Mouse (Mus musculus): Measurements from ENCODE around the gene Siah1a. TPM values are rescaled to one million over a fixed set of nuclear protein-coding genes. Genes with fewer than 3 reads are reported as not detected.

The Siah1a gene
- polyA plus RNA-seq, 1 experiment from 2014 or later = 78.8 TPM

GRCm38 (mm10) chr8:86702453-86702852 lies 43.3 kb downstream of the Siah1a start:
- H3K4me1 ChIP-seq (replicated peaks; ENCODE audit: control insufficient read depth, insufficient read depth, low read length) = no peaks in the 10 kb centered on the region

GRCm38 (mm10) chr8:86699471-86699870 lies 46.3 kb downstream of the Siah1a start:
- Histone ChIP-seq H3K4me2 (replicated peaks; ENCODE audit: low read depth, low read length) (no peak overlapping the region), H3K4me3 (ENCODE audit: low read depth, low read length) (no peak overlapping the region), H3K36me3 (ENCODE audit: control insufficient read depth, insufficient read depth, low read length) (no peaks in the 10 kb centered on the region), H3K27ac (ENCODE audit: low read depth, low read length) (no peak overlapping the region), H3K9ac (ENCODE audit: low read depth, low read length) (no peak overlapping the region), H3K9me3 (ENCODE audit: control insufficient read depth, low read length) (no peaks in the 10 kb centered on the region), H3K4me1 (replicated peaks; ENCODE audit: control insufficient read depth, insufficient read depth, low read length) (no peaks in the 10 kb centered on the region), H3K27me3 (ENCODE audit: control insufficient read depth, insufficient read depth, low read length) (no peaks in the 10 kb centered on the region)
- no peak for DNase-seq (ENCODE audit: low spot score)
- no peak for ATAC-seq (ENCODE audit: low FRiP score)
- WGBS = 94% methylated on average over 12 of the region's 12 CpGs

More at GRCm38 (mm10) chr8:86702453-86702852, 43.3 kb downstream of the Siah1a start:
- no peaks in the 10 kb centered on the region for H3K9me3 ChIP-seq (ENCODE audit: control insufficient read depth, low read length)
- WGBS = 89% methylated on average over 3 of the region's 3 CpGs
- H3K9ac ChIP-seq (ENCODE audit: low read depth, low read length) = no peak overlapping the region
- H3K27me3 ChIP-seq (ENCODE audit: control insufficient read depth, insufficient read depth, low read length) = no peaks in the 10 kb centered on the region
- no peak overlapping the region for H3K4me2 ChIP-seq (replicated peaks; ENCODE audit: low read depth, low read length)
- H3K4me3 ChIP-seq (ENCODE audit: low read depth, low read length) = no peak overlapping the region
- H3K27ac ChIP-seq (ENCODE audit: low read depth, low read length) = no peak overlapping the region
- DNase-seq (ENCODE audit: low spot score) (no peak), ATAC-seq (ENCODE audit: low FRiP score) (no peak)
- no peaks in the 10 kb centered on the region for H3K36me3 ChIP-seq (ENCODE audit: control insufficient read depth, insufficient read depth, low read length)

- H3K4me1 ChIP-seq (replicated peaks; ENCODE audit: control insufficient read depth, insufficient read depth, low read length) = no peaks in the 10 kb centered on the region
- no peaks in the 10 kb centered on the region for H3K27me3 ChIP-seq (ENCODE audit: control insufficient read depth, insufficient read depth, low read length)
- WGBS = 72% methylated on average over 1 of the region's 1 CpGs
- H3K9ac ChIP-seq (ENCODE audit: low read depth, low read length) = no peak overlapping the region
- H3K4me3 ChIP-seq (ENCODE audit: low read depth, low read length) = no peak overlapping the region
- no peaks in the 10 kb centered on the region for H3K9me3 ChIP-seq (ENCODE audit: control insufficient read depth, low read length)
- no peak for DNase-seq (ENCODE audit: low spot score)
- H3K27ac ChIP-seq (ENCODE audit: low read depth, low read length) = no peak overlapping the region
- H3K36me3 ChIP-seq (ENCODE audit: control insufficient read depth, insufficient read depth, low read length) = no peaks in the 10 kb centered on the region
- ATAC-seq (ENCODE audit: low FRiP score) = no peak
- H3K4me2 ChIP-seq (replicated peaks; ENCODE audit: low read depth, low read length) = no peak overlapping the region
These were observed 46.8 kb downstream of the Siah1a start for GRCm38 (mm10) chr8:86698811-86699421.

GRCm38 (mm10) chr8:86695703-86696102 lies 50.0 kb downstream of the Siah1a start:
- no peaks in the 10 kb centered on the region for H3K36me3 ChIP-seq (ENCODE audit: control insufficient read depth, insufficient read depth, low read length)
- no peak overlapping the region for H3K27ac ChIP-seq (ENCODE audit: low read depth, low read length)
- no peak overlapping the region for H3K4me3 ChIP-seq (ENCODE audit: low read depth, low read length)
- H3K4me1 ChIP-seq (replicated peaks; ENCODE audit: control insufficient read depth, insufficient read depth, low read length) = no peaks in the 10 kb centered on the region
- no peak overlapping the region for H3K9ac ChIP-seq (ENCODE audit: low read depth, low read length)
- H3K4me2 ChIP-seq (replicated peaks; ENCODE audit: low read depth, low read length) = no peak overlapping the region
- 93% methylated on average over 2 of the region's 2 CpGs for WGBS
- no peaks in the 10 kb centered on the region for H3K9me3 ChIP-seq (ENCODE audit: control insufficient read depth, low read length)
- no peak for ATAC-seq (ENCODE audit: low FRiP score)
- DNase-seq (ENCODE audit: low spot score) = no peak
- no peaks in the 10 kb centered on the region for H3K27me3 ChIP-seq (ENCODE audit: control insufficient read depth, insufficient read depth, low read length)

GRCm38 (mm10) chr8:86694011-86694410 lies 51.7 kb downstream of the Siah1a start:
- H3K4me3 ChIP-seq (ENCODE audit: low read depth, low read length) = no peak overlapping the region
- H3K9me3 ChIP-seq (ENCODE audit: control insufficient read depth, low read length) = no peaks in the 10 kb centered on the region
- no peak overlapping the region for H3K4me2 ChIP-seq (replicated peaks; ENCODE audit: low read depth, low read length)
- H3K27me3 ChIP-seq (ENCODE audit: control insufficient read depth, insufficient read depth, low read length) = no peaks in the 10 kb centered on the region
- no peak overlapping the region for H3K9ac ChIP-seq (ENCODE audit: low read depth, low read length)
- DNase-seq (ENCODE audit: low spot score) (no peak), ATAC-seq (ENCODE audit: low FRiP score) (no peak)
- WGBS = 86% methylated on average over 1 of the region's 1 CpGs
- H3K27ac ChIP-seq (ENCODE audit: low read depth, low read length) = no peak overlapping the region
- H3K36me3 ChIP-seq (ENCODE audit: control insufficient read depth, insufficient read depth, low read length) = no peaks in the 10 kb centered on the region
- no peaks in the 10 kb centered on the region for H3K4me1 ChIP-seq (replicated peaks; ENCODE audit: control insufficient read depth, insufficient read depth, low read length)

GRCm38 (mm10) chr8:86692107-86692506 lies 53.6 kb downstream of the Siah1a start:
- no peaks in the 10 kb centered on the region for H3K36me3 ChIP-seq (ENCODE audit: control insufficient read depth, insufficient read depth, low read length)
- no peaks in the 10 kb centered on the region for H3K9me3 ChIP-seq (ENCODE audit: control insufficient read depth, low read length)
- H3K27ac ChIP-seq (ENCODE audit: low read depth, low read length) = no peak overlapping the region
- no peak overlapping the region for H3K4me3 ChIP-seq (ENCODE audit: low read depth, low read length)
- no peaks in the 10 kb centered on the region for H3K27me3 ChIP-seq (ENCODE audit: control insufficient read depth, insufficient read depth, low read length)
- WGBS = 100% methylated on average over 1 of the region's 1 CpGs
- DNase-seq (ENCODE audit: low spot score) = no peak
- H3K9ac ChIP-seq (ENCODE audit: low read depth, low read length) = no peak overlapping the region
- no peaks in the 10 kb centered on the region for H3K4me1 ChIP-seq (replicated peaks; ENCODE audit: control insufficient read depth, insufficient read depth, low read length)
- H3K4me2 ChIP-seq (replicated peaks; ENCODE audit: low read depth, low read length) = no peak overlapping the region
- ATAC-seq (ENCODE audit: low FRiP score) = no peak

GRCm38 (mm10) chr8:86686629-86687028 lies 59.1 kb downstream of the Siah1a start:
- Histone ChIP-seq H3K36me3 (ENCODE audit: control insufficient read depth, insufficient read depth, low read length) (no peaks in the 10 kb centered on the region), H3K4me3 (ENCODE audit: low read depth, low read length) (no peak overlapping the region), H3K4me2 (replicated peaks; ENCODE audit: low read depth, low read length) (no peak overlapping the region), H3K9ac (ENCODE audit: low read depth, low read length) (no peak overlapping the region), H3K9me3 (ENCODE audit: control insufficient read depth, low read length) (no peaks in the 10 kb centered on the region), H3K4me1 (replicated peaks; ENCODE audit: control insufficient read depth, insufficient read depth, low read length) (no peaks in the 10 kb centered on the region), H3K27me3 (ENCODE audit: control insufficient read depth, insufficient read depth, low read length) (no peaks in the 10 kb centered on the region), H3K27ac (ENCODE audit: low read depth, low read length) (no peak overlapping the region)
- no peak for ATAC-seq (ENCODE audit: low FRiP score)
- DNase-seq (ENCODE audit: low spot score) = no peak
- WGBS = 77% methylated on average over 3 of the region's 3 CpGs

Other genes starting within 250 kb of the Siah1a start
- not detected in 2 replicates for gene Abcc12, start 165.2 kb downstream of the Siah1a start, polyA plus RNA-seq (2014; fragmentation: Nextera tagmentation; extraction: Ambion mirVana)
- 67.4 and 86.7 TPM in 2 replicates for gene Lonp2, start 121.9 kb downstream of the Siah1a start, polyA plus RNA-seq (2014; fragmentation: Nextera tagmentation; extraction: Ambion mirVana)
- 5.9 and 6.3 TPM in 2 replicates for gene Gm10638, start 235 bp downstream of the Siah1a start, polyA plus RNA-seq (2014; fragmentation: Nextera tagmentation; extraction: Ambion mirVana)
- 10.2 and 11.9 TPM in 2 replicates for gene N4bp1, start 139.3 kb upstream of the Siah1a start, polyA plus RNA-seq (2014; fragmentation: Nextera tagmentation; extraction: Ambion mirVana)